Mouse (Mus musculus) liver, embryonic 14 days (tissue): Measurements from ENCODE around the gene Psmb2. TPM values are rescaled to one million over a fixed set of nuclear protein-coding genes. Genes with fewer than 3 reads are reported as not detected.

Experiments used
- polyA plus RNA-seq: library from polyadenylated mRNA; depleted of rRNA; stranded (reverse); fragments of >200 nt; gene quantifications from 2 replicates; pipeline ENCODE4 v1.2.3, GENCODE M21; 2012; rRNA removed

The Psmb2 gene
- polyA plus RNA-seq = 130 and 146 TPM in 2 replicates

GRCm38 (mm10) chr4:126677054-126678003, at the start of gene Psmb2:
Psmb2 (plus strand) TSS chr4:126677630.

DNA sequence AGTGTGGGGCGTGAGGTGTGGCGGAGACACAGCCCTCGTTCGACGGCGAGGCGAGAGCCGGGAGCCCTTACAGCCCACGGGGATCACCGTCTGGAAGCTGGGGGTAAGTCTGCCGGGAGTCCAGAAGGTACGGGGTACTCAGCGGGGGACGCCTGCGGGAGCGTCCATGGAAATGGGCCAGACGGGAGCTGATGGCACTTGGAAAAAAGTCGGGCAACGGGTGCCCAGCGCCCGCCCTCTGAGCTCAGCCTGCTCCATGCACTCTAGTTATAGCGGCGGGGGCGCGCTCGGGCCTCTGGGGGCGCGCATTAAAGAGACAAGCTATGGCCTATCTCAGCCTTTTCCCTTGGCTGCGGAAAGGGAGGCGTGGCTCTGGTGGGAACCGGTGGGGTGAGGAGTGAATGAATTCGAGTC, 58.6 kb downstream of the Psmb2 start, which contains the start of gene Tfap2e:
Tfap2e (minus strand) TSS at position 240 of the 414 bp plus-strand sequence.

DNA sequence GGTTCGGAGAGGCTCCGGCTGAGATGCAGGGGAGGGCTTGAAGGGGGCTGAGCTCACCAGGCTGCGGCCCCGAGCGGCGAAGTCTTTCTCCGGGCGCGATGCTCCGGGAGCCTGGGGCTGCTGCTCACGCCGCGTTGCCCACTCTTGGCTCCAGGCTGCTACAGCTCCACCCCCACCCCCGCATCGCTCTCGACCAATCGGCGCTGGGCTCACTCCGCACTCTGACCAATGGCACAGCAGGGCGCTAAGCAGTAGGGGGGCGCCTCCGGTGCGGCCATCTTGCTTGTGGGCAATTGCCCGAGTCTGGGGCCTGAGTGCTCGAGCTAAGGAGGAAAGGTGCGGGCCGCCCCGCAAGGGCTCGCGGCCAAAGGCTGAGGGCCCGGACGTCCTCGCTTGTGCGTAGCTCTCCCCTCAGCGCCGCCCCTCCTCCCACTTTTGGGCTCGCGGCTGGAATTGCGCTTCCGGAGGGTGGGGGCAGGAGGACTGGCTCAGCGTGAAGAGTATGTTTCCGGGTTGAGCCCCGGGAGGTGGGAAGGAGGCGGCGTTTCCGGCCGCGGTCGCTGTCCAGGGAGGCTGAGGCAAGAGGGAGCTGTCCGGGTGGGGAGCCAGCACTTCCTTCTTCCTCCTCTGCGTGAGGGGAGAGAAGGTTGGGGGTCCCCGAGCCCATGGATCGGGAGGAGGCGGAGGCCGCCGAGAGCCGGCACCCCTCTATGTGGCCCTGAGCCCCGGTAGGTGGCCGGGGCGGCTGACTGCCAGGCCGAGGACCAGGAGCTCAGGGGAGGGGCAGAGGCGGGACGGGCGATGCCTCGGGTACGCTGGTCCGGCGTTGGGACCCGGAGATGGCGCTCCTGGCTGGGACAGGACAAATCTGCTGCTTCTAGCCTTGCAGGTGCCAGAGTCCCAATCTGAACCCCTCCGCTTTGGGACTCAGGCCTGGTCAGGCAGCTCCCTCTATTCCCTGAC, 76.1 kb downstream of the Psmb2 start, which contains the start of the genes Ncdn and AU040320:
Ncdn (minus strand) TSS at position 171 of the 963 bp plus-strand sequence.
AU040320 (plus strand) TSS at position 277 of the 963 bp plus-strand sequence.

Other genes with a start within 250 kb of the Psmb2 start
- 1.3 TPM in 2 replicates for gene Ago3, start 248.1 kb upstream of the Psmb2 start, polyA plus RNA-seq
- gene Ago1, start 209.0 kb upstream of the Psmb2 start, polyA plus RNA-seq = 3.2 and 4.3 TPM in 2 replicates
- gene Ago4, start 144.2 kb upstream of the Psmb2 start, polyA plus RNA-seq = 0.14 and 0.20 TPM in 2 replicates
- gene Clspn, start 120.7 kb upstream of the Psmb2 start, polyA plus RNA-seq = 31.1 and 33.5 TPM in 2 replicates
- gene 5730409E04Rik, start 67.8 kb upstream of the Psmb2 start, polyA plus RNA-seq = 0.52 and 0.54 TPM in 2 replicates
- gene Tfap2e, start 58.6 kb downstream of the Psmb2 start, polyA plus RNA-seq = not detected in 2 replicates
- gene Ncdn, start 75.8 kb downstream of the Psmb2 start, polyA plus RNA-seq = 4.8 and 5.4 TPM in 2 replicates
- 5.0 and 5.2 TPM in 2 replicates for gene AU040320, start 75.9 kb downstream of the Psmb2 start, polyA plus RNA-seq